Mouse (Mus musculus): ENCODE results near the gene Slc9a3r2. TPM values are rescaled to one million over a fixed set of nuclear protein-coding genes. Genes with fewer than 3 reads are reported as not detected.
A peak's percentile ranks its signal among the peaks of the same experiment; 100 is the strongest.

Gene Slc9a3r2
- polyA plus RNA-seq, 1 experiment: 19.1 TPM

DNA sequence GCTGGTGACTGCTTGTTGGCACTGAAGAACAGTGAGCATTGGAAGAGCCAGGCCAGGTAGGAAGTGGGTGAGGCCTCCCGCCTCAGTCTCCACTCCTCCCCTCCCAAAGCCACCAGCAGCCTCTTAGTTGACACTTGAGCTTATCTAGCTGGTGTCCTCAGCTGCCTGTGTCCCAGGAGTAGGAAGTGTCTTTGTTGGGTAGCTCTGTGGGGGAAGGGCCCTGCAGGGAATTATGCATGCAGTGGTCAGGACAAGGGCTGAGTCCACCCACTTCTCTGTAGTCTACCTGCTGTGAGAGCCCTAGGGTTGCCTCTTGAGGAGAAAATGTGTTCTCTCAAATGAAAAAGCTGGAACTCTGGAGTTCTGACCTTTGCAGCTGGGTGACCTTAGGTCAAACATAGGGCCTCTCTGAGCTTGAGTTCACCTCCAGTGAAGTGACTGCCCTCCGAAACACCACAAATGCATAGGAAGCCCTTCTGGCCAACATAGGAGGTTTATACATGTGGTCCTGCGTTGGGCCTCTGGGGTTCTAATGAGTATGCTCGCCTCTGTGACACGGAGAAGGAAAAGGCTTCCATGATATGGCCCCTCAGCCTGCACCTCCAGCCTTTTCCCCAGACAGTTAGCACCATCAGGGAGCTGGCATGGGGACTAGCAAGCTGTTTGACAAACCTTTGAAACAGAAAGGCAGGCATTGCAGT is 13.2 kb downstream of the Slc9a3r2 start:
- Histone ChIP-seq H3ac (ENCODE audit: control insufficient read depth, insufficient read length) (no peak overlapping the region), H3K4me2 (ENCODE audit: low read depth) (no peak overlapping the region), H3K4me3 (no peak overlapping the region), H3K27me3 (ENCODE audit: control insufficient read depth, insufficient read depth, insufficient read length) (no peaks in the 10 kb centered on the region), H3K79me2 (ENCODE audit: control insufficient read depth, insufficient read depth) (peaks cover 4% of the 10 kb centered on the region), H3K36me3 (ENCODE audit: control insufficient read depth, insufficient read depth) (no peaks in the 10 kb centered on the region)
- TF ChIP-seq MYOD1 (IDR thresholded peaks at IDR 0.05; ENCODE audit: control insufficient read depth in 1 of 3, insufficient read length in 2 of 3, low read depth in 2 of 3) (peak in 1 of 3 experiments; percentile 16), MYOG (IDR thresholded peaks at IDR 0.05; ENCODE audit: control insufficient read depth in 1 of 3, insufficient read depth in 1 of 3, insufficient read length in 2 of 3, low read depth in 2 of 3) (peak in 1 of 3 experiments; percentile 21), REST (IDR thresholded peaks at IDR 0.05; ENCODE audit: insufficient read depth, insufficient read length) (no peak), POLR2A (IDR thresholded peaks at IDR 0.05; ENCODE audit: insufficient read length, low read depth) (no peak), MAX (IDR thresholded peaks at IDR 0.05; ENCODE audit: low read depth) (no peak), SRF (IDR thresholded peaks at IDR 0.05; ENCODE audit: control insufficient read depth, insufficient read length, low read depth) (no peak)

DNA sequence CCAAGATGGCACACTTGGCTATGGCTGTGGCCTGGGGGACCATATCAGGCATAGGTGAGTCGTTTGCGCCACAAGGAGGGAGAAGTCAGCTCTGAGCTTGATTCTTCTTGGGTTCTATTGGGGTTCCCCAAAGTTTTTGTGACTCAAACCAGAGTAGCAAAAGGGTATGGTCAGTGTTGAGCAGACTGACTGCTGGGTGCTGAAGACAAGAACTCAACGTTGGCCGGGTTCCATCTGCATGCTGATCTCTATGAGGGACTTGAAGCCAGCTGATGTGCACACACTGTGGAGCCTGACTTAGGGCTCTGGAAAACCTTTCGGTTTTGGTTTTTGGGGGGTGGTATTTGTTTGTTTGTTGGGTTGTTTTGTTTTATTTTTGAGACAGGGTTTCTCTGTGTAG is 14.4 kb downstream of the Slc9a3r2 start:
- no peak overlapping the region for H3ac ChIP-seq (ENCODE audit: control insufficient read depth, insufficient read length)
- H3K4me2 ChIP-seq (ENCODE audit: low read depth): no peak overlapping the region
- H3K4me3 ChIP-seq: no peak overlapping the region
- no peaks in the 10 kb centered on the region for H3K36me3 ChIP-seq (ENCODE audit: control insufficient read depth, insufficient read depth)
- H3K27me3 ChIP-seq (ENCODE audit: control insufficient read depth, insufficient read depth, insufficient read length): no peaks in the 10 kb centered on the region
- TF ChIP-seq SRF (IDR thresholded peaks at IDR 0.05; ENCODE audit: control insufficient read depth, insufficient read length, low read depth) (no peak), MYOG (IDR thresholded peaks at IDR 0.05; ENCODE audit: control insufficient read depth in 1 of 3, insufficient read depth in 1 of 3, insufficient read length in 2 of 3, low read depth in 2 of 3) (no peak), USF1 (IDR thresholded peaks at IDR 0.05; ENCODE audit: low read depth) (no peak), MAX (IDR thresholded peaks at IDR 0.05; ENCODE audit: low read depth) (no peak), MYOD1 (IDR thresholded peaks at IDR 0.05; ENCODE audit: control insufficient read depth in 1 of 3, insufficient read length in 2 of 3, low read depth in 2 of 3) (no peak), TCF12 (IDR thresholded peaks at IDR 0.05; ENCODE audit: insufficient read depth, poor library complexity, severe bottlenecking) (no peak), CEBPB (IDR thresholded peaks at IDR 0.05; ENCODE audit: insufficient read depth, poor library complexity, severe bottlenecking) (no peak), REST (IDR thresholded peaks at IDR 0.05; ENCODE audit: insufficient read depth, insufficient read length) (no peak), POLR2AphosphoS2 (IDR thresholded peaks at IDR 0.05; ENCODE audit: insufficient read length, low read depth) (no peak), POLR2A (IDR thresholded peaks at IDR 0.05; ENCODE audit: insufficient read length, low read depth) (no peak)
- peaks cover 6% of the 10 kb centered on the region for H3K79me2 ChIP-seq (ENCODE audit: control insufficient read depth, insufficient read depth)

- no peak overlapping the region for H3K4me2 ChIP-seq (ENCODE audit: low read depth)
- TF ChIP-seq TCF3 (IDR thresholded peaks at IDR 0.05; ENCODE audit: insufficient read length, low read depth): no peak
- no peak for TF ChIP-seq SRF (IDR thresholded peaks at IDR 0.05; ENCODE audit: control insufficient read depth, insufficient read length, low read depth)
- no peak for TF ChIP-seq USF1 (IDR thresholded peaks at IDR 0.05; ENCODE audit: low read depth)
- no peak for TF ChIP-seq POLR2AphosphoS2 (IDR thresholded peaks at IDR 0.05; ENCODE audit: insufficient read length, low read depth)
- TF ChIP-seq MAX (IDR thresholded peaks at IDR 0.05; ENCODE audit: low read depth): no peak
- TF ChIP-seq MYOG (IDR thresholded peaks at IDR 0.05; ENCODE audit: control insufficient read depth in 1 of 3, insufficient read depth in 1 of 3, insufficient read length in 2 of 3, low read depth in 2 of 3): no peak
- TF ChIP-seq MYOD1 (IDR thresholded peaks at IDR 0.05; ENCODE audit: control insufficient read depth in 1 of 3, insufficient read length in 2 of 3, low read depth in 2 of 3): no peak
- TF ChIP-seq POLR2A (IDR thresholded peaks at IDR 0.05; ENCODE audit: insufficient read length, low read depth): no peak
- no peak for TF ChIP-seq REST (IDR thresholded peaks at IDR 0.05; ENCODE audit: insufficient read depth, insufficient read length)
- TF ChIP-seq TCF12 (IDR thresholded peaks at IDR 0.05; ENCODE audit: insufficient read depth, poor library complexity, severe bottlenecking): no peak
- no peak for TF ChIP-seq E2F4 (IDR thresholded peaks at IDR 0.05; ENCODE audit: insufficient read depth)
- TF ChIP-seq CEBPB (IDR thresholded peaks at IDR 0.05; ENCODE audit: insufficient read depth, poor library complexity, severe bottlenecking): no peak
- H3K4me3 ChIP-seq: no peak overlapping the region
- no peaks in the 10 kb centered on the region for H3K27me3 ChIP-seq (ENCODE audit: control insufficient read depth, insufficient read depth, insufficient read length)
- no peak overlapping the region for H3ac ChIP-seq (ENCODE audit: control insufficient read depth, insufficient read length)
- peaks cover 6% of the 10 kb centered on the region for H3K79me2 ChIP-seq (ENCODE audit: control insufficient read depth, insufficient read depth)
- no peaks in the 10 kb centered on the region for H3K36me3 ChIP-seq (ENCODE audit: control insufficient read depth, insufficient read depth)
Measured at GRCm38 (mm10) chr17:24635024-24635423, 15.1 kb downstream of the Slc9a3r2 start.

DNA sequence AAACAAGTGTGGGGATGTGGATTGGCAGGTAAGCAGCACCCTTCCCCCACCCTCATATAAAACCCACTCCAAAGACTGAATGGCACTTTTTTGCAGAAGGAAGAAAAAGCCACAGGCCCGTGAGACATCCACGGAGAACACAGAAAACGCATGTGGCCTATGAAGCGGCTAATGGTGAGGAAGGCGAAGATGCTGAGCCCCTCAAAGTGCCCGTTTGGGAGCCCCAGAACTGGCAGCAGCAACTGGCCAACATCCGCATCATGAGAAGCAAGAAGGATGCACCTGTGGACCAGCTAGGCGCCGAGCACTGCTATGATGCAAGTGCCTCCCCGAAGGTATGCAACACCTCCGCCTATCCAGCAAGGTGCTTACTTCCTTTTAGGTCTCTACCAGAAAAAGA is 16.3 kb downstream of the Slc9a3r2 start:
- Histone ChIP-seq H3K27me3 (ENCODE audit: control insufficient read depth, insufficient read depth, insufficient read length) (no peaks in the 10 kb centered on the region), H3K4me2 (ENCODE audit: low read depth) (no peak overlapping the region), H3K36me3 (ENCODE audit: control insufficient read depth, insufficient read depth) (peaks cover 3% of the 10 kb centered on the region), H3K4me3 (peak overlapping the region; percentile 77), H3K79me2 (ENCODE audit: control insufficient read depth, insufficient read depth) (peaks cover 6% of the 10 kb centered on the region), H3ac (ENCODE audit: control insufficient read depth, insufficient read length) (no peak overlapping the region)
- TF ChIP-seq SRF (IDR thresholded peaks at IDR 0.05; ENCODE audit: control insufficient read depth, insufficient read length, low read depth) (no peak), REST (IDR thresholded peaks at IDR 0.05; ENCODE audit: insufficient read depth, insufficient read length) (no peak), MYOD1 (IDR thresholded peaks at IDR 0.05; ENCODE audit: control insufficient read depth in 1 of 3, insufficient read length in 2 of 3, low read depth in 2 of 3) (no peak), MAX (IDR thresholded peaks at IDR 0.05; ENCODE audit: low read depth) (no peak), POLR2AphosphoS2 (IDR thresholded peaks at IDR 0.05; ENCODE audit: insufficient read length, low read depth) (no peak), E2F4 (IDR thresholded peaks at IDR 0.05; ENCODE audit: insufficient read depth) (no peak), MYOG (IDR thresholded peaks at IDR 0.05; ENCODE audit: control insufficient read depth in 1 of 3, insufficient read depth in 1 of 3, insufficient read length in 2 of 3, low read depth in 2 of 3) (no peak), POLR2A (IDR thresholded peaks at IDR 0.05; ENCODE audit: insufficient read length, low read depth) (no peak), TCF12 (IDR thresholded peaks at IDR 0.05; ENCODE audit: insufficient read depth, poor library complexity, severe bottlenecking) (no peak), USF1 (IDR thresholded peaks at IDR 0.05; ENCODE audit: low read depth) (no peak), CEBPB (IDR thresholded peaks at IDR 0.05; ENCODE audit: insufficient read depth, poor library complexity, severe bottlenecking) (no peak), TCF3 (IDR thresholded peaks at IDR 0.05; ENCODE audit: insufficient read length, low read depth) (no peak)

Data from myocyte (in vitro differentiated cells).